Mouse (Mus musculus) hindbrain, embryonic 16.5 days (tissue): ENCODE results near the gene Cln6. TPM values are rescaled to one million over a fixed set of nuclear protein-coding genes. Genes with fewer than 3 reads are reported as not detected.
"Not testable (repeated sequence)": the region's sequence is repeated elsewhere in the genome, so short reads cannot be mapped to it uniquely, and the experiment has no call there.

ENCODE experiments used
- ATAC-seq: fragments of 200-750 bp; cut with Nextera tagmentation; 2 replicates; pipeline ENCODE4 v1.8.0; 2017; ENCODE audit warnings: moderate TSS enrichment, moderate library complexity
- H3K27ac ChIP-seq: fragments of 300-500 bp; sonication (generic); 2 replicates; pipeline ENCODE4 v1.5.1; 2014; ENCODE audit warnings: low read depth, mild to moderate bottlenecking, control low read depth, low read length, moderate library complexity
- H3K27me3 ChIP-seq: fragments of 300-500 bp; sonication (generic); replicated peaks from 2 replicates; pipeline ENCODE4 v1.6.1; 2014; ENCODE audit warnings: low read length; ENCODE audit not compliant: control insufficient read depth, insufficient read depth
- H3K36me3 ChIP-seq: fragments of 300-500 bp; sonication (generic); 2 replicates; pipeline ENCODE4 v1.6.1; 2014; ENCODE audit warnings: mild to moderate bottlenecking, low read length, moderate library complexity, mixed read lengths; ENCODE audit not compliant: control insufficient read depth, insufficient read depth
- H3K4me1 ChIP-seq: fragments of 300-500 bp; sonication (generic); 2 replicates; pipeline ENCODE4 v1.6.1; 2014; ENCODE audit warnings: low read depth, low read length; ENCODE audit not compliant: control insufficient read depth, insufficient read depth
- H3K4me2 ChIP-seq: fragments of 300-500 bp; sonication (generic); 2 replicates; pipeline ENCODE4 v1.6.1; 2014; ENCODE audit warnings: mild to moderate bottlenecking, low read length, control low read depth, moderate library complexity
- H3K4me3 ChIP-seq: fragments of 300-500 bp; sonication (generic); 2 replicates; pipeline ENCODE4 v1.5.1; 2014; ENCODE audit warnings: mild to moderate bottlenecking, low read length, control low read depth, moderate library complexity
- H3K9ac ChIP-seq: fragments of 300-500 bp; sonication (generic); 2 replicates; pipeline ENCODE4 v1.6.1; 2014; ENCODE audit warnings: low read depth, mild to moderate bottlenecking, control low read depth, low read length, moderate library complexity
- H3K9me3 ChIP-seq: fragments of 300-500 bp; sonication (generic); 2 replicates; pipeline ENCODE4 v1.6.1; 2014; ENCODE audit warnings: mild to moderate bottlenecking, low read length, moderate library complexity; ENCODE audit not compliant: control insufficient read depth
- WGBS: fragments of 180-500 bp; shearing (Covaris S2); extraction: QIAGEN DNeasy Blood & Tissue Kit; methylation state at CpG from one replicate; pipeline ENCODE4 v1.1.7; 2014; 5-methylcytosine and 5-hydroxymethylcytosine counted together
- polyA plus RNA-seq: library from polyadenylated mRNA; unstranded; fragments of >200 nt; fragmentation: Nextera tagmentation; extraction: Ambion mirVana; gene quantifications from 2 replicates; pipeline ENCODE4 v1.2.1, GENCODE M21; 2015

The Cln6 gene
- polyA plus RNA-seq, 1 experiment from 2014 or later: 6.7 TPM

DNA sequence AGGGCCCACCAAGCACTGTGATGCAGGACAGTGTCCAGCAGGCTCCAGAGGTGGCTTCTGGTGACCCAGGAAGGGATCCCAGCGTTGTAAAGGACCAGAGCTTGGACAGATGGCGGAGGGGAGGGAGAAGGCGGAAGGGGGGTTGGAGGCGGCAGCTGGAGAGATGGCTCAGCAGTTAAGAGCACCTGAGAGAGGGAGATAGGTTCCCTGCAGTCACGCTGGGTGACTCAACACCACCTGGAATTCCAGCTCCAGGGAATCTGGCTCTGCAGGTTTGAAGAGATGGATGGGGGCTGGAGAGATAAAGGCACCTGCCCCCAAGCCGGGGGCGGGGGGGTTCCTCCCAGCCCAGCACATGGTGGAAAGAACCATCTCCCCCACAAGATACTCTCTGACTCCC is 21.5 kb downstream of the Cln6 start:
- H3K36me3 ChIP-seq, H3K27me3 ChIP-seq, H3K27ac ChIP-seq, H3K4me3 ChIP-seq, ATAC-seq, H3K4me2 ChIP-seq, H3K9me3 ChIP-seq, H3K9ac ChIP-seq: not testable (repeated sequence)
- whole genome bisulfite sequencing: 64% methylated on average over 6 of the region's 7 CpGs
- peaks cover 11% of the 10 kb centered on the region for H3K4me1 ChIP-seq

DNA sequence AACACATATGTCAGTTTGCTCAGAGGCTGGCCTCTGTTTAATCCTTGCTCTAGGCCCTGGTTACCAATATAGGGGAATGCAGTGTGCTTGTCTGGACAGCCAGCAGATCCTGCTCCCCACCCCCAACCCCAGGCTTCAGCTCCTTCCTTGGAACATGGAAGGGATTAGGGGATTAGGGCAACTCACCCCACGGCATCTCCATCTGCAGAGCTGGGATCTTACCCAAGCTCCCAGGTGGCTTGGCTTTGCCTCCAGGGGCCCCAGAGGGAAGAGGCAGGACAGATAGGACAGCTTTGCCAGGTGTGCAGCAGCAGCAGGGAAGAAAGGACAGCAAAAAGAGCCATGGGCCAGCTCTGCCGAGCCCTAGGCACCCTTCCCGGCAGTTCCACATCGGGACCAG is 22.3 kb downstream of the Cln6 start:
- ATAC-seq: no peak
- Histone ChIP-seq H3K27ac (no peak overlapping the region), H3K4me3 (no peak overlapping the region), H3K4me2 (no peak overlapping the region), H3K36me3 (no peaks in the 10 kb centered on the region), H3K4me1 (peaks cover 11% of the 10 kb centered on the region), H3K9me3 (no peaks in the 10 kb centered on the region), H3K9ac (no peak overlapping the region), H3K27me3 (no peaks in the 10 kb centered on the region)
- WGBS: 76% methylated on average over 4 of the region's 4 CpGs

- not testable (repeated sequence) for H3K4me3 ChIP-seq, H3K4me2 ChIP-seq, H3K9ac ChIP-seq, H3K27ac ChIP-seq, H3K27me3 ChIP-seq, H3K9me3 ChIP-seq, H3K4me1 ChIP-seq, ATAC-seq, H3K36me3 ChIP-seq
- WGBS: 92% methylated on average over 4 of the region's 4 CpGs
These were observed 30.7 kb downstream of the Cln6 start for GRCm38 (mm10) chr9:62869236-62869635.

- no peak overlapping the region for H3K4me2 ChIP-seq
- no peak overlapping the region for H3K4me3 ChIP-seq
- no peaks in the 10 kb centered on the region for H3K36me3 ChIP-seq
- no peak for ATAC-seq
- no peaks in the 10 kb centered on the region for H3K4me1 ChIP-seq
- no peak overlapping the region for H3K9ac ChIP-seq
- H3K27me3 ChIP-seq: no peaks in the 10 kb centered on the region
- H3K27ac ChIP-seq: no peak overlapping the region
- H3K9me3 ChIP-seq: no peaks in the 10 kb centered on the region
These were observed 32.1 kb downstream of the Cln6 start for GRCm38 (mm10) chr9:62870728-62871127.

GRCm38 (mm10) chr9:62876966-62877616 is 38.5 kb downstream of the Cln6 start:
- Histone ChIP-seq H3K9me3 (no peaks in the 10 kb centered on the region), H3K27me3 (no peaks in the 10 kb centered on the region), H3K9ac (no peak overlapping the region), H3K4me2 (no peak overlapping the region), H3K4me1 (no peaks in the 10 kb centered on the region), H3K36me3 (peaks cover 7% of the 10 kb centered on the region; the same call in 1 of the 2 replicates), H3K27ac (no peak overlapping the region), H3K4me3 (no peak overlapping the region)
- WGBS: 87% methylated on average over 7 of the region's 7 CpGs
- ATAC-seq: no peak

DNA sequence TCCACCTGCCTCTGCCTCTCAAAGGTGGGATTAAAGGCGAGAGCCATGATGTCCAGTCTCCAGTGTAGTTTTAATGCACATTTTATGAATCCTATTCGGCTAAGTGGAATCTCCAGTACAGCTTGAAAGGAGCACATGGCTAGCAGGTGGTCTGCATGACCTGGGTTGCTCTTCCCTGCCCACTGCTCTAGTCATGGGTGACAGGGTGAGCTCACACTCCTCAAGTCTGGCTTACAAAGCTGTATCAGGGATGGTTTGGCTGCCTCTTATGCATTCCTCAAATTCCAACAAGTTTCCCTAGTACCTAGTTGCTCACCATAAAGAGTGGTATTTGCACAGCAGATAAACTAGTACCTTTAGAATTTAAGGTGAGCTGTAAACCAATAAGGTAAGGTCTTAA is 39.2 kb downstream of the Cln6 start:
- Histone ChIP-seq H3K27me3 (no peaks in the 10 kb centered on the region), H3K4me1 (no peaks in the 10 kb centered on the region), H3K9me3 (no peaks in the 10 kb centered on the region), H3K4me3 (no peak overlapping the region), H3K36me3 (peaks cover 7% of the 10 kb centered on the region; the same call in 1 of the 2 replicates), H3K4me2 (no peak overlapping the region), H3K9ac (no peak overlapping the region), H3K27ac (no peak overlapping the region)
- no peak for ATAC-seq
- 87% methylated on average over 2 of the region's 2 CpGs for WGBS

DNA sequence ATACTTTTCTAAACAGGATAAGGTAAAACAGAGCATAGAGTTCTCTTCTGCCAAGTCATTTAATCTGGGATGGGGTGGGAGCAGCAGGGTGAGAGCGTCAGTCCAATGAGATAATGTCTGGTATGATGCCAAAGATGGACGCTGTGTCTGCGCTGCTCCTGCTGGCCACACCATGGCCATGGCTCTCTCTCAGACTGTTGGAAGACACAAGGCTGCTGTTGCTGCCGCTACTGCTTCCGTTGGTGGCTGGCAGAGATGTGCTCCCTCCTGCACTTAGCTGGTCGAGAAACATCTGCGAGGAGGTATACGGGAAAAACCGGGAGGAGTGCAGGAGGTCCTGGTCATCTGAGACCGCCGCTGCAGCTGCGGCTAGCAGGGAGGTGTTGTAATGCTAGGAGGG is 43.3 kb downstream of the Cln6 start:
- H3K4me3 ChIP-seq: no peak overlapping the region
- no peak for ATAC-seq
- peaks cover 21% of the 10 kb centered on the region for H3K36me3 ChIP-seq
- no peak overlapping the region for H3K4me2 ChIP-seq
- H3K27ac ChIP-seq: no peak overlapping the region
- H3K9ac ChIP-seq: no peak overlapping the region
- H3K27me3 ChIP-seq: no peaks in the 10 kb centered on the region
- no peaks in the 10 kb centered on the region for H3K4me1 ChIP-seq
- WGBS: 78% methylated on average over 12 of the region's 12 CpGs
- no peaks in the 10 kb centered on the region for H3K9me3 ChIP-seq

- no peak overlapping the region for H3K9ac ChIP-seq
- H3K36me3 ChIP-seq: peaks cover 8% of the 10 kb centered on the region
- 77% methylated on average over 1 of the region's 1 CpGs for WGBS
- H3K27ac ChIP-seq: no peak overlapping the region
- no peaks in the 10 kb centered on the region for H3K9me3 ChIP-seq
- no peak overlapping the region for H3K4me3 ChIP-seq
- H3K4me1 ChIP-seq: no peaks in the 10 kb centered on the region
- no peak overlapping the region for H3K4me2 ChIP-seq
- H3K27me3 ChIP-seq: no peaks in the 10 kb centered on the region
- ATAC-seq: no peak
These were observed 55.9 kb downstream of the Cln6 start for GRCm38 (mm10) chr9:62894486-62894885.
